Mouse (Mus musculus) monocyte, adult 5-6 weeks (primary cell): ENCODE data around the gene Fuz. TPM values are rescaled to one million over a fixed set of nuclear protein-coding genes. Genes with fewer than 3 reads are reported as not detected.

ENCODE experiments used
- ATAC-seq: fragments of 153-309, 156-312 bp; replicated peaks from 2 replicates; pipeline ENCODE4 v1.8.0; 2017; ENCODE audit warnings: mild to moderate bottlenecking; ENCODE audit not compliant: low TSS enrichment, insufficient number of reproducible peaks, severe bottlenecking, poor library complexity, low FRiP score
- total RNA-seq: library from RNA; stranded (forward); fragments of 200-1000, 200-491, 200-594 nt; gene quantifications from 3 replicates; pipeline ENCODE4 v1.2.3, GENCODE M21; 2017

Fuz gene
- total RNA-seq, 1 experiment from 2014 or later: 19.1 TPM

DNA sequence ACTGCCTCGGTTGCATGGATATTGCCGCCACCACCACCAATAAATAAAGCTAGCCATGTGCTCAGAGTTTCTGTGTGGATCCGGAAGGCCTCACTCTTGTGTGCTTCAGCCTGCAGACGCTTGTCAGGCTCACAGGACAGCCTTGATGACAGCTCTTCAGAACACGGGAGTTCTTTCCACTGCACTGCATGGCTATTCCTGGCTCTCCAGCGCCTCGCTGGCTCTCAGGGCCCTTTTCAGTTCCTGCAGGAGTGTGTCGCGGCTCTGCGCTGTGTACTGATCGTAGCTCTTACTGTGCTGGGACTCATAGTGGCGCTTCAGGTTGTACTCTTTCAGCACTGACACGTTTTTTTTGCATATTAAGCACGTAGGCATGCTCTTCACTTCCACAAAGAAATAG is 18.0 kb upstream of the Fuz start:
- no peak for ATAC-seq

DNA sequence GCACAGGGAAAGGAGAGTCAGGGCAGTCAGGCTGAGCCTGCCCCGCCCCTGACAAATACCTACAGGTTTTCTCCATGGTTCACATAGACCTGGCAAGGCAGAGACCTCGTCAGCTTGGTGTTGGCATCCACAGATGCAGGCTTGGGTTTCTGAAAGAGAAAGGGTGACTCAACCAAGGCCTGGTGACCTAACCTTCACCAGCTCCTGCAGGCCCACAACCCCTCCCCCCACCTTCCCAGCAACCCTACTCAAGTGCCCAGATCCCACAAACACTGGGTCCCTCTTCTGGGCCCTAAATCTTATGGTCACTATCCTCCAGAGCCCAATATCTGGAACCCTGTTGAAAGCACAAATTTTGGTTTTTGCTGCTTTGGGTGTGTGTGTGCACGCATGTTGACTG is 12.8 kb upstream of the Fuz start:
- no peak for ATAC-seq

GRCm38 (mm10) chr7:44884637-44885036 is 11.2 kb upstream of the Fuz start:
- no peak for ATAC-seq

GRCm38 (mm10) chr7:44886964-44887363 is 8.9 kb upstream of the Fuz start:
- no peak for ATAC-seq

DNA sequence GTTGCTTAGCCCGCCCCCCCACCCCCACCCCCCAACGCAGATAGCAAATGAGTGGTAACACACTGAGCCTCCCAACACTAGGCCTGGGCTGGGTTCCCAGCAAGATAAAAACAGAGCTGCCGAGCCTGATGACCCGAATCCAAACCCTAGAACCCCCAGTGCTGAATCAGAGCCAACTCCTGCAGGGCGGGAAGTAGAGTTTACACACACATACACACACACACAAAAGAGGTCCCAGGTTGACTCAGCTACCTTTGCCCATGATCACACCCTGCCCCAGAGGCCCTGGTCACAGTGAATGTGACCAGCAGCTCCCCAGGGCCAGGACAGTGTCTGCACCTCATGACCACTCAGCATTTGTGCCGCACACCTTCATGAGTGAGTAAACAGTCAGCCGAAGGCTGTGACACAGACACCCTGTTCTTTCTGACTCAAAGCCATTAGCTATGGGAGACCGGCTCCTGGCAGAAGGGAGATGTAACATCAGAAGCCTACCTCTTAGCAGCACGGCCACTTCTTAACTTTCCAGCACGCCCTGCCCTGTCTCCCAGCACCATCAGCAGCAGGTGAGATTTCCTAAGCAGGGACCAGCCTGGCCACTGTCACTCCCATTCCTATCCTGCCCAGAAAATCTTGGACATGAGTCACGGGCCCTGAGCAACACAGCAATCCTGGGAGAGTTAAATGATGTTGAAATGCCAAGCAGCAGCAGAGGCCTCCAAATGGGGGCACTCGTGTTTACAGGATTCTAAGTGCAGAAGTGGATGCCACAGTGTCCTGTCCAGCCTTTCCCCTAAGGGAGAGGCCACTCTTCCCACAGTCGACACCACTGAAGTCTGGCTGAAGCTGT is 7.4 kb upstream of the Fuz start:
- no peak for ATAC-seq

DNA sequence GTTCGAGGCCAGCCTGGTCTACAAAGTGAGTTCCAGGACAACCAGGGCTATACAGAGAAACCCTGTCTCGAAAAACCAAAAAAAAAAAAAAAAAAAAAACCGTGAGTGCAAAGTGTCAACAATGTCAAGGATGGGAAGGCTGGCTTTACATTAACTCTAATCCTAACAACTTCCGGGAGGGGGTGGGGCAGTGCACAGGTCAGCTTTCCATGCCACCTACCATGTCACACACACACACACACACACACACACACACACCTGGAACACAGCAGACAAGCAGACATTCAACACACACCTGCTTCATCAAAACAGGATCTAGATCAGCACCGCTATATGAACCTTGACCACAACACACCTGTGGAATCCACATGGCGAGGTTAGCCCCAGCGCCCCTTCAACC is 5.7 kb upstream of the Fuz start:
- no peak for ATAC-seq

DNA sequence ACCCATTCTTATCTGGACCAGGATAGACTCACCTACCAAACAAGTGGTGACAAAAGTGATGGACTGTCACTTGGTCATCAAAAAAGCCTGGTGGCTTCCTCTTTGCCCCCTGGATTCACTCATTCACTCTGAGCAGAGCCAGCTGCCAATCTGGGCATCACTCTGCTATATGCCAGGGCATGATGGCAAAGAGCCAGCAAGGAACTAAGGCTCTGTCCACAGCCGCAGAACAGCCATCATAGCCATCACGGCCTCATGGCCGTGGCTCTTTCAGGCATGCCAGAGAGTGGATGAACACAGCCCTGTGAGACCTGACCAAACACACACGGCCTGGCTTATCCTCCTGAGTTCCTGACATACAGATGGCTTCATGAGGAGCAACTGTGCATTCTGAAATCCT is 5.1 kb upstream of the Fuz start:
- ATAC-seq: no peak

DNA sequence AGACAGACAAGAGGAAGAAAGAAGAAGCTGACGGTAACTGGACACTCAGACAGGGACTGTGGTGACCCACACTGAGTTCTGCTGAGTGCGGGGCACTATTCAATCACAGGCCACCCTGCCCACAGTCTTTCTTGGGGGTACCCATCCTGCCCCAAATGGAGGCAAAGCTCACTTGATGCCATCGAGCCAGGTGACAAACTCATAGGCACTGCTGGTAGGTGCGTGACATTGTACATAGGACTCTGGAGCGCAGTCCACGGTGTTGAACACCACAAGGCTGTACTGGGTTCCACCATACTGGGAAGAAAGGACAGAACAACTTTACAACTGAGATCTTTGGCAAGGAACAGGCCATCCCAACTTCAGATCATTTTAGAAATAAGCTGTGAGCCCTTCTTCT is 4.3 kb upstream of the Fuz start:
- ATAC-seq: no peak

GRCm38 (mm10) chr7:44892276-44892921 is 3.5 kb upstream of the Fuz start, which contains the start of gene Med25:
Gene Med25, minus strand, starts transcription at chr7:44892712.
- ATAC-seq: peak; percentile 44

DNA sequence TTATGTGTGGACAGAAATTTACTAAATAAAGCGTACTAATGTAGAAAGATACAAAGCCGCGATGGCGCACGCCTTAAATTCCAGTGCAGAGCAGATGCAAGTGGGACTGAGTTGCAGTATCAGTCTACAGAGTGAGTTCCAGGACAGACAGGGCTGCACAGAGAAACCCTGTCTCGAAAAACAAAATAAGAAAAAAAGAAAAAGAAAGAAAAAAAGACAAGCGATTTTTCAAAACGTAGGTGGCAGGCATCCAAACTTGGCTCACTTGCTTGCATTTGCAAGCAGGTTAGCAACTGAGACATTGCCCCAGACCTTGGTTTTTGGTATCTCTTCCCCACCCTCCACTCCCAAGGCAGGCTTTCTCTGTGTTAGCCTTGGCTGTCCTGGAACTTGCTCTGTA is 2.7 kb upstream of the Fuz start:
- ATAC-seq: no peak

- no peak for ATAC-seq
These were observed 1.7 kb upstream of the Fuz start for GRCm38 (mm10) chr7:44894175-44894574.

DNA sequence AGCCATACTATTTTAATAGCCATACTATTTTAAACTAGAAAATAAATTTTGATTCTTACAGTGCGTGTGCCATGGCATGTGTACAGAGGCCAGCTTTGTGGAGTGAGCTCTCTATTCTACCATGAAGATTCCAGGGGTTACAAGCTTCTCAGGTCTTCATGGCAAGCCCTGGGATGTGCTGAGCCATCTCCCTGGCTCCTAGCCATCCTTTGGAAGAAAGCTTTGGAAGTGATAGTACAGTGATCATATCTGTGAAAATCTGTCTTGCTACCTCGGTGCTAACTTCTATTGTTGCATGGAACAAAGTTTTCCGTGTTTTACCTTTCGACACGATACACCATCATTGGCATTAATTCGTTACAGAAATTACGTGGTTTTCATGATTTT is 680 bp upstream of the Fuz start:
- no peak for ATAC-seq

DNA sequence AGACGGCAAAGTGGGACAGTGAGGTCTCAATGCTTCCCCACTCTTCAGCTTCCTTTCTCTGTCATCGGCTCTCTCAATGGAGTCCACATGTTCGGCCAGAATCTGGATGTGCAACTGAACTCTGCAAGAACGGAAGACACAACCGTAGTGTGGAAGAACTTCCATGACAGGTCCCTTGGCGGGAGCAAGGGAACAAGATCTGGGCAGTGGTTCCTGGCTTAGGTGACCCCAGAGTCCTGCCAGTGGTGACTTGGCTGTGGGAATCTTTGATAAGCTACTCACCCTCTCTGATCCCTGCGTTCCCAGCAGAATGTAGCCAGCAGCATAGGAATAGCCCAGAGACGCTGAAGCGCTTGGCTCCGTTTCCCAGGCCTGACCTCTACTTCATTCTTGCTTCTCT is 620 bp downstream of the Fuz start:
- ATAC-seq: no peak

GRCm38 (mm10) chr7:44898607-44899006 is 2.7 kb downstream of the Fuz start:
- no peak for ATAC-seq

GRCm38 (mm10) chr7:44900632-44901031 is 4.8 kb downstream of the Fuz start:
- ATAC-seq: no peak

- no peak for ATAC-seq
These were observed 5.4 kb downstream of the Fuz start for GRCm38 (mm10) chr7:44901230-44901722.

DNA sequence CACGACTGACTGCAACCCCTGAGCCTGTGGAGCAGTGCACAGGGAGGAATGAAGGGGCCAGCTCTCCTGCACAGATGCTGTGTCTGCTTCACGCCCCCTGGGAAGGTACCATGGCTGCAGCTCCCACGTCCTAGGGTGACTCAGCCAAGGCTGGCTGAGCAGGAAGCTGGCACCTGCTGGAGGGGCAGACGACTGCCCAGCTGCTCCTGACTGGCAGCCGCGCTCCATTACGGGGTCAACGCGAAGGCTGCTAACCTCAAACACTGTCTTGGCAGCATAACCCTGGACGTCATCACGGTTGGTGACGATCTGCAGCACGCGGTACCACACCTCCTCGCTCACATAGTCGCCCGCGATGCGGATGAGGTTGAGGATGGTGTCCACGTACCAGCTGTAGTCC is 9.6 kb downstream of the Fuz start:
- ATAC-seq: no peak

GRCm38 (mm10) chr7:44908706-44909476 is 13.0 kb downstream of the Fuz start:
- no peak for ATAC-seq

- no peak for ATAC-seq
These were observed 18.5 kb downstream of the Fuz start for GRCm38 (mm10) chr7:44914396-44914795.
